Mouse (Mus musculus) cerebellum, adult 9-11 months (tissue): Measurements from ENCODE around the gene Dnah2.

Experiments
- DNase-seq: peaks from one replicate; pipeline ENCODE4 v3.0.0; 2022

The Dnah2 gene

DNA sequence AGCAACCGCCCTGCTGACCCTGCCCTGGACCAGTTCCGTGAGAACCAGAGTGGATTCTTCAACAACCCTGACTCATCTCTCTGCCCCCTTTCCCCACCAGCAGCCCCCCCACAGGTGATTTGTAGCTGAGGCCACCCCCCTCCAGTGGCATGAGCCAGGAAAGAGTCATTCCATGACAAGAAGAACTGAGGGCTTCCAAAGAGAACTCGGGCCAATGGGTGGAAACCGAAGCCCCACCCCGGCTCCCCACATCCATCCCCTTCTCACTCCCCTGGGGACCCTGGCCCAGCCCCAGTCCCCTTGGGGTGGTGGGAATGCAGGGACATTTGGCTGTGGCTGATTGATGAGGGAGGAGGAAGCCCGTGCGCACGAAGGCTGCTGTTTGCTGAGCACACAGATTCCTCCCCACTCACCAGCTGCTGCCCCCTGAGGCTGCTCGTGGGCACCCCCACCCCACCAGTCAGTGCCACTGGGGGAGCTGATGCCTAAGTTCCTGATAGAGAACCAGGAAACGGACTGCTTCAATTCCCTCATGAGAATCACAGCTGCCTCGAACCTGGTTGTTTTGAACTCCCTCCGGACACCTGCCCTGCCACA, at the start of gene Dnah2:
Gene Dnah2 (minus strand): TSS at position 51 of the 597 bp plus-strand sequence.
- DNase-seq: no peak

DNA sequence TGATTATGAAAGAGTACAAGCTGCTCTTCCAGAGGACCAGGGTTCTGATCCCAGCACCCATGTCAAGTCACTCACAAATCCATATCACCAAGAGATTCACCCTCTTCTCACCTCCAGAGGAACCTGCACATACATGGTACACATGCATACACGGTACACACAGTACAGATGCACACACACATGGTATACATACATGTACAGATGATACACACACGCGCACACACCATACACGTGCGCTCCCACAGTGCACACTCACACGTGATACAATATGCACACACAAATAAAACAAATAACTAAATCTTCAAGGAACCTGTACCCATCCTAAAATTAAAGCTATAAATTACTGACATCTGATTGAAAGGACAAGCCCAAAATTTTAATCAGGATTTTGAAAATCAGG, 45.9 kb upstream of the Dnah2 start:
- DNase-seq: no peak

DNA sequence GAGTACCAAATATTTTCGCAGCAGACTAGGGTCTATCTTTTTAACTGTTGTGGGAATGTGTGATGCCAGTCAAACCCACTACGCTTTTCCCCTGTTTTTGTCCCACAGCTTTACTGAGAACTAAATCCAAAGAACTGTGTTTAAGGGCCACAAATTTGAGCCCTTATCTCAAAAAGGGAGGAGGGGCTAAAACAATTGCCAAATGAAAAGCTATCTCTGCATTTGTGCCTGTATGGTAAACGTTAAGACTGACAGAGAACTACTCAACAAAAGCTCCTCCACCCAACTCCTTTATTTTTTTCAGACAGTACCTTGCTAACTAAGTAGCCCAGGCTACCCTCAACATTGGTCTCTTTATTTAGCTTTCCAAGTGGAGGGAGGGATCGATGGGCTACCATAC, 43.9 kb upstream of the Dnah2 start:
- no peak for DNase-seq

DNA sequence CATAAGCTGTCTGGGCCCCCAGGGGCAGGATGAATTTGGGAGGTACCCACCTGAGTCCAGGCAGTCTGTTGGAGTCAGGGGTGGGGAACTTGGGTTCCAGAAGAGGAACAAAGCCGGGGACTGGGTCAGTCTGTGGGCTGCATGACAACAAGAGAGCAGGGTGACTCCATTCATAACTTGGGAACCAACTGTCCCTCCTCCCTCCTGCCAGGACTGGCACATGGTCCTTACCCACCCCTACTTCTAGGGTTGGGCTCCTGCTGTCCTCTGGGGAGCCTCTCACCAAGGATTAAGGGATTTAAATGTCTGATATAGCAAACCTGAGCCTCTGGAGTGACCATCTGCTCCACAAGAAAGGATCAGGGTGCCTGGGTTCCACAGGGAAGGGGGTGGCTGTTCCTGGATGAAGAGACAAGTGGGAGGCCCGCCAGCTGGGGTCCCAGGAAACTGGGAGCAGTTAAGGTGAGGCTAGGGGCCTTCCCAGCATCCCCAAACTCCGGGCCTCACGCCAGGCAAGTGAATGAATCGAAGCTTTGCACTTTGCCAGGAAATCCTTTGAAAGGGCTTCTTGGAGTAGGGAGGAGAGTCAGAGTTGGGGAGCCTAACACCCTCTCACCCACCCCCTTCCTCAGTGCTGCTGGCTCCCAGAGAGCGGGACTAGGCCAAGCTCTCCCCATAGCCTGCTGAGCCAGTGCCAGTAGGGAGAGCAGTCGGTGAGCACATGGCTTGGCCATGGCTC, 43.2 kb upstream of the Dnah2 start:
- peak; percentile 72 for DNase-seq

DNA sequence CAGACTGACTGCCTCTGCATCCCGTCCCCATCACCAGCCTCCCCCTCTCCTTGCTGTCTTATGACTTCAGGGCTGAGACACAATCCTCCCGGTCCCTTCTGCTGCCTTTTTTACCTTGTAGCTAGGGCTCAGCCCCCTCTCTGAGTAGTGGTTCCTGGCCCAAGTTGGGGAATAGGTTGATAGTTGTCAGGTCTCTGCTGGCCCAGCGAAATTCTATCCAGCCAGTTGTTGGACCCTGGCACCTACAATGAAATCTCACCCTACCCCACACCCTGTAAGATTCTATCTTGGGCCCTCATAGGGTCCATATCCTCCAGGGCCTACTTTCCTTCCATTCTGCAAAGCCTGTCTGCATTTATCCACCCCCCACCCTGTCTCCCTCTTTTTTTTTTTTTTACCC, 42.5 kb upstream of the Dnah2 start:
- DNase-seq: no peak

DNA sequence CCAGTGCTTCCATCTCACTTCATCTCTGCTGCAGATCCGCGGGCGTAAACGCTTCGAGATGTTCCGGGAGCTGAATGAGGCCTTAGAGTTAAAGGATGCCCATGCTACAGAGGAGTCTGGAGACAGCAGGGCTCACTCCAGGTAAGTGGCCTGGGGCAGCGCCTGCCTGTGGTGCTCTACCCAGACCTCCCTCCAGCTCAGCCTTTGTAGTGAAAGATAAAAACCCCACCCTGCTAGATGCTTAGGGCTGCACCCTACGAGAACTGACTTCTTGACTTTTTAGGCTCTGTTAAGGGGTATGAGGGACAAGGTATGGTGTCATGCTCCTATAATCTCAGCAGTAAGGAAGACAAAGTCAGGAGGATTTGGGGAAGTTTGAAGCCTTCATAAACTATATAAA, 41.7 kb upstream of the Dnah2 start:
- no peak for DNase-seq

DNA sequence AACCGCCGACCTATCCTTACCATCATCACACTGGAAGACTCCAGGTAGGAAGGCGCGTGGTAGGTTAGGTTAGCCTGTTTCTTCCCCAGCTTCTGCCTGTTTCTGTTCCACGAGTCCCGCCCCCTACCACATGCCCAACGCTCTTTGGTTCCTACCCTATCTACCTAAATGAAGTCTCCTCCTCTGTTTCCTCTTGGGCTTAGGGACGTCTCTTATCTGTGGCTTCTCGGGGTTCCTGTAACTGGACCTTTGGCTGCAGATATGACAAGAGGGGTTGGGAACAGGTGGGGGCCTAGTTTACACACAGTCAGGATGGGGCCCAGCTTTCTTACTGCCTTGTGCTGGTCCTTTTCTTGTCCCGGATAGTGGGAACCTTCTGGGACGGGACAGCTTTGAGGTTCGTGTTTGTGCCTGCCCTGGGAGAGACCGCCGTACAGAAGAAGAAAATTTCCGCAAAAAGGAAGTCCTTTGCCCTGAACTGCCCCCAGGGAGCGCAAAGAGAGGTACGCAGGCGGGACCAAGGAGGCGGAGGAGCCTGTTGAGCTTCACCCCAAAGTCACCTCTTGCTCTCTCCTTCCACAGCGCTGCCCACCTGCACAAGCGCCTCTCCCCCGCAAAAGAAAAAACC, 40.4 kb upstream of the Dnah2 start:
- DNase-seq: peak; percentile 16

DNA sequence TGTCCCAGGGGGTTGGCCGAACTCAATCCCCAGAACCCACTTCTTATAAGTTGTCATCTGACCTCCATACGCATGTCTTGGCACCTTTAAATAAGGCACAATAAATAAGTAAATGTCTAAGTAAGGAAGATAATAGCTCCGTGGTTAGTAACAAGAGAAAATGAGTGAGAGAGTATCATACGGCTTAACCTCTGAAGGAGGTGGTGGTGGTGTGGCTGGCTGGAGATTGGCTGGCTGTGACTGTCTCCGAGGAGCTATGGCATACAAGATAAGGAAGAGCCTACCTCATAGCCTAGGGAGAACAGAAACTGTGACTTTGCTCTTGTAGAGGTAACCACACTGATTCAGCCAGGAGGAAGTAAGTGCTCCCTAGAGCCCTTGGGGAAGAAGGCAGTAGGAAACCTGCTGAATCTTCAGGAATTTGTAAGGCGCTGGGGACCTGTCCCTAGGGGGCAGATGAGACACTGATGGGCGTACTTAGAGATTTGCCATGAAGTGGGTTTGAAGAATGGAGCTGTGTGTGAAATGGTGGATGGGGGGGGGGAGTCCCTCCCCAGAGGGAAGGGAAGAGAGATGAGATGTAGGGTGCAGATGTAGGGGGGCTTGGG, 36.9 kb upstream of the Dnah2 start:
- no peak for DNase-seq

DNA sequence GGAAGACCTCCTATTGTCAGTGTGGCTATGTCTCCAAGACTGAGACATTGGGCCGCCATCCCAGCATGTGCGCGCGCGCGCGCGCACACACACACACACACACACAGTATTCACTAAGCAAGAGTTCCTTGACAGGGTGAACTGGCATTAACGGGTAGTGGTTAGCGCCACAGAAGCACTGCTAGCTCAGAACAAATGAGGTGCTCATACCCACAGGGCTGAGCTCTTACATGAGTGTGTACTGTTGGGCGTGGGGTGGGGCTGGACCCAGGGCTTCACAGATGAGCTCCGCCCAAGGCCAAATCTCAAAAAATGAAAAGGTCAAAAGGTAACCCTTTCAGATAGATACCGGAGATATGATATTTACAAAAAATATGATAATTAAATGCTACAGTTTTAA, 36.0 kb upstream of the Dnah2 start:
- no peak for DNase-seq

DNA sequence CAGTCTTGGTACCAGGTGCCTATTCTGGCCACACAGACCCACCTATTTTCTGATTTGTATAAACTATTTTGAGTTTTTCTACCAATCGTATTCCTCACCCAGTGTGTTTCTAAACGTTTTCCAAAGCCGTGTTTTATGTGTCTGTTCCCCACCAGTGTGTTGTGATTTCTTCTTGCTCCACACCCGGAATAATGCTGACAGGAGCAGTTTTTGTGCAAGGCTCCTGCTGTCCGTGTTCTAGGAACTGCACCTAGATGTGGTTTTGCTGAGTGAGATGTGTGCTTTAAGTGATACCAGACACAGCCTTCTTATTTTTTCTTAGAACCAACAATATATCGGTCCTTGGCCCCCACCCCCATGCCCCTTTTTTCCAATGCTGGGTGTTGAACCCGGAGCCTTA, 35.1 kb upstream of the Dnah2 start:
- DNase-seq: no peak

DNA sequence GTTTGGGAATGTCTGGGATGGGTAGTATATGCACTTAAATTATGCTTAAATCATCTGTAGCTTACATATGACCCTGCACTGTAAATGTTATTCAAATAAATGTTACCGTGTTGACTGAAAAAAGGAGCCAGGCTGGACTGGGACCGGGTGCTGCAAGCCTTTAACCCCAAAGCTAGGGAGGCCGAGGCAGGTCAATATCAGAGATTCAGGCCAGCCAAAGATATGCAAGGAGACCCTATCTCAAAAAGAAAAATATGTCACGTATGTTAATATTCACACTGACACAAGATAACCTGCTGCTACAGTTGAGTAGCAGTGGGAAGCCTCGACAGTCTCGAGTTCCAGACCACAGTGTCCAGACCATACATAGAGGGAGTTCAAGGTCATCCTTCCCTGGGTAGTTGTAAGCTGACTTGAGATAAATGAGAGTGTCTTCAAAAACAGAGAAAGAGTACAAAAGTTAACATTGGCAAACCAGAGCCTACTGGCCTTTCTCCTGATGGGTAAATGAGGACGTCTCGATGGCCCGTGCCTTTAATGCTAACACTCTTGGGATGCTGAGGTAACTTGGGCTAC, 33.4 kb upstream of the Dnah2 start:
- DNase-seq: peak; percentile 40

DNA sequence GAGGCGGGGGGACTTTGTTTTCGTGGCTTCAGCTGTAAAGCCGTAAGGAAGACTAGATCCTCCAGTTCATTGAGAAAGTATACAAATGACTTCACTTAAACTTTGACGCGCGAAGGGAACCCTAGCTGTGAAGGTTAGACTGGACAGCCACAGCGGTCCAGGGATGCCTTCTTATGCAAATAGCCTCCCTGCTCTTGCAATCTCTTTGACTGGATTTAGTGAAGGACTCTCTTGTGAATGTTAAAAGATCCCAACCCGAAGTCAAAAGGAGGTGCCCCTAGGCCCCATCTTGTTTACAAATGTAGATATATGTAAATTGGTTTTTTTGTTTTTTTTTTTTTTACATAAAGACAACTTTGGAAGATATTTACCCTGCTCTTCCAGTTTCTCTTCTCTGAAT, 32.9 kb upstream of the Dnah2 start:
- no peak for DNase-seq

DNA sequence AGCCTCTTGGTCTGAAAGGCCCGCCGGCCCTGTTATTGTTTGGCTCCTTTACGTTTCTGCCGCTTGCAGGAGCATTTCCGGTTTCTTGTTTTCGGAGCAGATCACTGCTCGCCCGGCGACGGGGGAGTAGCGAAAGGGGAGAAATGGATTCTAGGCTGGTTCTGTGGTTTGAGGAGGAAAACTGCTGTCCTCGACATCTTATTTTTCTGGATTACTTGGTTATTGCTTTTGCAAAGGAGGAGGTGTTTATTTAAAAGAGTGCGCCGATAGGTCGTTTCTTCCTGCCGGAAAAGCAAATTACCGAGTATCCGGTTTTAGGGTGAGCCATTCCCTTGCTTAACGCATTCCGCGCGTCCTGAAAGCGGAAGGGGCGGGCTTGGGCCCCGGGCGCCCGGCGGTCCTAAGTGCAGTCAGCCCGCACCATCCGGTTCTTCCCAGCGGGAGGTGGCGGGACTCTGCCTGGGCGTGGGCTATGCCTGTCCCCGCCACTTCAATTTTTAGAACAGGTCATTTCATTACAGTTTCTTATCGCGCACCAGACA, 32.3 kb upstream of the Dnah2 start:
- peak; percentile 94 for DNase-seq

DNA sequence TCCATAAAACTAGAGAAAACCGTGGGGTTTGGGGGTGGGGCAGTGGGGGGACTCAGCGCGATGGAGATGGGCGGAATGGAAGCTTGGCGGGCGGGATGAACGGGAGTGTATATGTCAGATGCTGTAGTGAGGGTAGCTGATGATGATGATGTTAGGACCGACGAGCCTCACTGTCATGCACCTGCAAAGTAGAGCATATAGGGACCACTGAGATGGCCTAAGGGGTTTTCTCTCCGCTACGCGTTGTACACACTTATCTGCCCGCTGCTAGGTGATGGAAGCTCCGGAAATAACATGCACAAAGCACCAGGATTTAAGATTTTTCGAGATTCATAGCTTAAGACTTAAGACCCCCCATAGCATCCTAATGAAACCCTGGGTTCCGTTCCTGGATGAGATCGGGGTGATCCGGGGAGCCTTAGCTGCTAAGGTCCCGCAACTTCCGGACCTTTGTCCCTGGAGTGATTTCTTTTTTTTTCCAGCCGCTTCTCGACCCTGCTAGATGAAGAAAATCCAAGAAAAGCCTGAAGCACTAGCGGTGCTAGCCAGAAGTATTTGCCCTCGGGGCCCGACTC, 31.7 kb upstream of the Dnah2 start:
- no peak for DNase-seq

DNA sequence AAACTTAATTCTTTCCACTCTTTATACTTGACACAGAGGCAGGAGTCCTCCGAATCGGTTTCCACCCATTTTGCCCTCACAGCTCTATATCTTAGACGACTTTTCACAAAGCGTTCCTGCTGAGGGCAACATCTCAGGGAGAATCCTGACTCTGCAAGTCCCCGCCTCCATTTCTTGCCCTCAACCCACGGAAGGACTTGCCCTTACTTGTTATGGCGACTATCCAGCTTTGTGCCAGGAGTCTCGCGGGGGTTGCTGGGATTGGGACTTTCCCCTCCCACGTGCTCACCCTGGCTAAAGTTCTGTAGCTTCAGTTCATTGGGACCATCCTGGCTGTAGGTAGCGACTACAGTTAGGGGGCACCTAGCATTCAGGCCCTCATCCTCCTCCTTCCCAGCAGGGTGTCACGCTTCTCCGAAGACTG, 31.2 kb upstream of the Dnah2 start, which contains the start of the genes Wrap53 and Trp53:
Gene Wrap53 (minus strand): TSS at position 165 of the 424 bp plus-strand sequence.
Gene Trp53 (plus strand): TSS at position 269 of the 424 bp plus-strand sequence.
- peak; percentile 95 for DNase-seq

DNA sequence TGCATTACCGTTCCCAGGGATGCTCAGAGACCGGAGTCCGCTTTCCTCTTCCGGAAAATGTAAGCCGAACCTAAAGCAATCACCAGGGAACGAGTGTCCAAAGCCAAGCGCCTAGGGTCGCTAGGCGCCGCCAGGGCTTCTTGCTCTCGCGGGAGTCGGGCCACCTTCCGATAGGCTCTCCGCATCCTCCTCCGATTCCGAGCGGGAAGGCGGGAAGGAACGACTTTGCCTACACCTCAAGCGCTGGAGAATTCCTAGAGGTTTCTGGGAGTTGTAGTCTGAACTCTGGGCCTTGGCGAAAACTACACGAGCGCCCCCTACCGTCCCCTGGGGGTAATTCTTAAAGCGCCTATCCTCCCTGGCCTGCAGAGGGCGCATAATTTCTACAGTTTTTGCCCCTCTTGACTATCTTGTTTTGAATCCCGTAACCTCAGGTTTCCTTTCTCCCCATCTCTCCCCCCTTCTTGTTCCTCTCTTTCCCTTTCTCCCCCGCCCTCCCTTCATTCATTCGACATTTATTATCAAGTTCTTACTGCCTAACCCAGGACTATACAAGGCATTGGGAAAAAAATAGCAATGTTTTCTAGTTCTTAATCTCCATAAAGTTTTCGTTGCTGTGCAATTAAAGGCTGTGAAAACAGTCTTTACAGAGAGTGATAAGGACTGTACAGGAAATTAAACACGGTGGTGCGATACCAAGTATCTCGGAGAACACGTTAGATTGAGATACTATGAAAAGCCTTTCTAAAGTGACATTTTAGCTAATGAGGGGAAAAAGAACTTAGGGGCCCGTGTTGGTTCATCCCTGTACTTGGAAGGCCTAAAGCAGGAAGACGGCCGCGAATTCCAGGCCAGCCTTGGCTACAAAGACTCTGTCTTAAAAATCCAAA, 30.5 kb upstream of the Dnah2 start:
- peak; percentile 98 for DNase-seq

DNA sequence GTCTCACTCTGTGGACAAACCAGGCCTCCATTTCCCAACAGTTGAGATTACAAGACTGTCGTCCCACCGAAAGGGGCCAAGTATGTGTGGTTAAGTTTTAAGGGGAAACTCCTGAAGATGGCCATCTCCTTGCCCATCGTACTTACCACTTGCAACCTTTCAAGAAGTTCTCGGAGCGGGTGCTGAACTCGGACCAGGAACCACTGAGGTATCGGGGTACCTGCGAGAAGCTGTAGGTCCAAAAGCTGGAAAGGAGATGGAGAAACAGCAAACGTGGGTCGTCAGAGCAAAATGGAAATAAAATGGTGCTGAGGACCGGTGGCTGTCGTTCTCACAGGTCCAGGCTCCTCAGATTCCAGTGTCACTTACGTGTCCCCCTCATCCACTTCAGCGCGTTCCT, 29.4 kb upstream of the Dnah2 start:
- DNase-seq: no peak

DNA sequence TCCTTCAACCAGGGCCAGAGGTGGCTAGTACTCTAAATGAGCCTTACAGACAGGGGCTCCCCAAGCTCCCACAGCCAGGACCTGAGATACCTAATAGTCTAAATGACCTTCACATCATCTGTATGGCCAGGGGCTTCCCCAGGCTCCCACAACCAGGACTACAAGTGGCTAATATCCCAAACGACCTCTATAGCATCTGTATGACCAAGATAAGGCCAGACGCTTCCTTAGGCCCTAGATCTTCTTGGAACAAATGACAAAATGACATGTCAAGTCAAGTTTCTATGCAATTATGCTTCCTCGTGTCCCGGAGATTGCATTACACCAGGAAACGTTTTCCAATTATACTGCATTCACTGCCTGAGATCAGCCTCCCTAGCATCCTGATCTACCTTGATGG, 27.4 kb upstream of the Dnah2 start:
- no peak for DNase-seq

DNA sequence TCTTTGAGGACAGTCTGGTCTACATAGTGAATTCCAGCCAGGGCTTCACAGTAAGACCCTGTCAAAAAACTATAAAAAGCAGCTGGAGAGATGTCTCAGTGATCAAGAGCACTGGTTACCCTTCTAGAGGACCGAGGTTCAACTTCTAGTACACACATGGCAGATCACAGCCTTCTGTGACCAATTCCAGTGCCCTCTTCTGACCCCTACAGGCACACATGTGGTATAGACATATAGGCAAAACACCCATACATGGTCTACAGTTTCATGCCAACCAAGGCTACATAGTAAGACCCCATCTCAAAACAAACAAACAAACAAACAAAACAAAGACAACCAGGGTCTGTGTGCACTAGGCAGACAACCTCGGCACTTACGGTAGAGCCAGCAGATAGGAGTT, 26.3 kb upstream of the Dnah2 start:
- no peak for DNase-seq

DNA sequence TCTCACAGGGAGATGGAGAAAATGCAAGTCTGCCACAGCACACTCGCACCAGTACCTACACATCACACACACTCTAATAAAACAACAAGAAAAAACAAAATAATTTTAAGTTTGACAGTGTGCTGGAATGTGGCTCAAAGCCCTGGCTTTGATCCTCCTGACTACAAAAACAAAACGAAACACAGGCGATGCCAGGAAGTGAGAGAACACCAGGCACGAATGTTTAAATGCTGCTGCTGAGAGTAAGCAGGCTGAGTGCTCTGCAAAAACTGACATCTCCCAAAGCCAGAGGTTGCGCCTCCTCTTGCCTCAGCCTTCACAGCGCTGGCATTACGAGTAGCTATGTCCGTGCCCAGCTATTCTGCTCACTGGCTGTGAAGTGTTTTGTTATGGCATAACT, 16.2 kb upstream of the Dnah2 start:
- DNase-seq: no peak

DNA sequence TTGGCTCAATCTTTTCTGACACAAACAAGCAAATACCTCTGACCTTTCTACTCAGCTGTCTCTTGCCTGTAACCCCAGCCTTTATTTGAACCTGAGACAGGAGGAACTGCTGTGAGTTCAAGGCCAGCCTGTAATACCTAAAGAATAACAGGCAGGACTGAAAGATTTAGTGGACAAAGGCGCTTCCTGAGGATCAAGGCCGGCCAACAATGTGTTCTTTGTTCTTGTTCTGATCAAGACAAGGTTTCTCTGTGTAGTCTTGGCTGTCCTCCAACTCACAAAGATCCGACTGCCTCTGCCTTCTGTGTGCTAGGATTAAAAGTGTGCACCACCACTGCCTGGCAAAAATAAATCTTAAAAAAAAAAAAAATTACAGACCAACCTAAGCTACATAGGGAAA, 15.5 kb upstream of the Dnah2 start:
- DNase-seq: no peak

DNA sequence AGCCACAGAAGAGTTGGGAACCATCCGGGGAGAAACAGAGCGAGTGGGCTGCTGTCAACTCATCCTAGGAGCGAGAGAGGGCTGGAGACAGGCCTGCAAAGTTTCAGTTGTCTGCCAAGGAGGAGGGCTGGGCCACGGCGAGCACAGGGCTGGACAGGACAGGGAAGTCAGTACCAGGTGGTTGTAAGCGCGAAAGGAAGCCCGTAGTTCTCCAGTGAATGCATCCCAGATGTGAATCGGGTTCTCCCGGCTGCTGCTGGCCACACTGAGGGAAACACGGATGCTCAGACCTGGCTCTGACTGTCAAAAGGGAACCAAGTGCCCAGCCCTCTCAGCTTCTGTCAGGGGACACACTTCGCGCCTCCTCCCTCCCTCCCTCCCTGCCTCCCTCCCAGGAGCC, 14.5 kb upstream of the Dnah2 start:
- no peak for DNase-seq
